Mouse (Mus musculus) intestine, embryonic 15.5 days (tissue): ENCODE results near the gene Dock8. TPM values are rescaled to one million over a fixed set of nuclear protein-coding genes. Genes with fewer than 3 reads are reported as not detected.

Source experiments
- ATAC-seq: fragments of 200-750 bp; cut with Nextera tagmentation; 2 replicates; pipeline ENCODE4 v1.8.0; 2017; ENCODE audit warnings: moderate TSS enrichment, moderate library complexity
- H3K27ac ChIP-seq: fragments of 300-500 bp; sonication (generic); 2 replicates; pipeline ENCODE4 v1.5.1; 2015; ENCODE audit warnings: mild to moderate bottlenecking, inconsistent platforms
- H3K27me3 ChIP-seq: fragments of 300-500 bp; sonication (generic); replicated peaks from 2 replicates; pipeline ENCODE4 v1.6.1; 2015; ENCODE audit warnings: inconsistent platforms
- H3K36me3 ChIP-seq: fragments of 300-500 bp; sonication (generic); 2 replicates; pipeline ENCODE4 v1.6.1; 2015; ENCODE audit warnings: inconsistent platforms
- H3K4me1 ChIP-seq: fragments of 300-500 bp; sonication (generic); replicated peaks from 2 replicates; pipeline ENCODE4 v1.6.1; 2015; ENCODE audit warnings: inconsistent platforms
- H3K4me2 ChIP-seq: fragments of 300-500 bp; sonication (generic); replicated peaks from 2 replicates; pipeline ENCODE4 v1.6.1; 2015; ENCODE audit warnings: mild to moderate bottlenecking, inconsistent platforms
- H3K4me3 ChIP-seq: fragments of 300-500 bp; sonication (generic); replicated peaks from 2 replicates; pipeline ENCODE4 v1.5.1; 2015; ENCODE audit warnings: inconsistent platforms
- H3K9ac ChIP-seq: fragments of 300-500 bp; sonication (generic); 2 replicates; pipeline ENCODE4 v1.6.1; 2015; ENCODE audit warnings: inconsistent platforms
- H3K9me3 ChIP-seq: fragments of 300-500 bp; sonication (generic); 2 replicates; pipeline ENCODE4 v1.6.1; 2016; ENCODE audit warnings: inconsistent platforms
- WGBS: fragments of 180-500 bp; shearing (Covaris S2); methylation state at CpG from one replicate; pipeline ENCODE4 v1.1.7; 2015; 5-methylcytosine and 5-hydroxymethylcytosine counted together
- polyA plus RNA-seq: library from polyadenylated mRNA; unstranded; fragments of >200 nt; fragmentation: Nextera tagmentation; extraction: Ambion mirVana; gene quantifications from 2 replicates; pipeline ENCODE4 v1.2.1, GENCODE M21; 2015

The Dock8 gene
- polyA plus RNA-seq, 1 experiment from 2014 or later, result 5.0 TPM

DNA sequence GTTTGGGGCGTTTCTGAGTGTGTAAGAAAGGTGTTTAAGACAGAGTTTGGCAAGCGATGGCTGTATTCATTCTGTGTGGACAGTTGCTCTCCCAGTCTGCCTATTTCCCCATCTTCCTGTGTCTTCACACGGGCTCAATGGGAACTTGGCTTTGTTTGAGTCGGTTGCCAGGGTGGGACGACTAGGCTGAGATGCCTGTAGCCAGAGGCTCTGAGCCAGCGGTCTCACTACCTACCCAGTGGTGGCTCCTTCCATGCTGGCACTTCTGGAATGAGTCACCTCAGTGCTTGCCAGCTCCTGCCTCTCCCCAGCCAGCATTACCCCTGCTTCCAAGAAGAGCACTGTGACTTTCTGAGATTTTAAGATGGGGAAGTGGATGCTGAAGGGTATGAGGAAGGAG, 75.4 kb downstream of the Dock8 start:
- Histone ChIP-seq H3K4me1 (no peaks in the 10 kb centered on the region), H3K4me3 (no peak overlapping the region), H3K27me3 (no peaks in the 10 kb centered on the region), H3K4me2 (no peak overlapping the region), H3K9ac (no peak overlapping the region), H3K9me3 (no peaks in the 10 kb centered on the region), H3K27ac (no peak overlapping the region), H3K36me3 (no peaks in the 10 kb centered on the region)
- 79% methylated on average over 6 of the region's 6 CpGs for WGBS
- ATAC-seq, result no peak

DNA sequence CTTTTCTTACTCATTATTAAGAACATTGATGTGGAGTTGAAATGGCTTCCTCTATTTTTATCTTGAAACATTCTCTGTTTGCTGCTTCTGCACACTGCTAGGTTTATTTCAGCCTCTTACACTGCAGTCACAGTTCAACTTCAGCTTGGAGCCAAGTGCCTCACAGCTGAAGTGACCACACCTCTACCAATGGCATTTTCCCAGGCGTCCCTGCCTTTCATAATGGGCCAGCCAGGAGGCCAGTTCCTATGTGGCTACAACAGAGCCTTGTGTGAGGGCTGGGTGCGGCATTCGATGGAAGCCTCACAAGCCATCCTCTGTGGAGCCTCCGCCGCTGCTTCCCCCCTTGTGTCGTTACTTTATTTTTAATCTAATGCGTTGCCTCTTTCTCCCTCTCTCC, 78.3 kb downstream of the Dock8 start:
- Histone ChIP-seq H3K9me3 (no peaks in the 10 kb centered on the region), H3K36me3 (no peaks in the 10 kb centered on the region), H3K4me3 (no peak overlapping the region), H3K4me2 (no peak overlapping the region), H3K9ac (no peak overlapping the region), H3K27me3 (no peaks in the 10 kb centered on the region), H3K4me1 (no peaks in the 10 kb centered on the region), H3K27ac (no peak overlapping the region)
- ATAC-seq, result no peak
- WGBS, result 70% methylated on average over 7 of the region's 7 CpGs

DNA sequence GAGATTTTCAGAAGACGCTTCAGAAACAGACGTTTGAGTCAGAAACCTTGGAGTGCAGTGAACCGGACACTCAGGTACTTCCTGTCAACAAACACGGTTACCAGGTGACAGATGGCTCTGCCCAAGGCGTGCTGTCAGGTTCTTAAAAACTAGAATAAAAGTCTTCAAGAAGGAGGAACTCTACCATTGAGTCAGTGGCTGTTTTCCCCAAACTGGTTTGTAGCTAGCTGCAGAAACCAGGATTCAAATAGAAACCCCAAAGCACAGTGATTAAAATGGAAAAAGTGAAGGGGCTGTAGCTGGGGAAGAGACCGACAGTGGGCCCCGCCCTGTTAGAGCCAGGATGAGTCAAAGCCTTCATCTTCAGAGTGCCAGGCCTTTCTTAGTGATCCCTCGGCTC, 78.8 kb downstream of the Dock8 start:
- ATAC-seq, result no peak
- Histone ChIP-seq H3K4me3 (no peak overlapping the region), H3K4me2 (no peak overlapping the region), H3K27me3 (no peaks in the 10 kb centered on the region), H3K27ac (no peak overlapping the region), H3K9ac (no peak overlapping the region), H3K36me3 (no peaks in the 10 kb centered on the region), H3K4me1 (no peaks in the 10 kb centered on the region), H3K9me3 (no peaks in the 10 kb centered on the region)
- 59% methylated on average over 8 of the region's 8 CpGs for WGBS

DNA sequence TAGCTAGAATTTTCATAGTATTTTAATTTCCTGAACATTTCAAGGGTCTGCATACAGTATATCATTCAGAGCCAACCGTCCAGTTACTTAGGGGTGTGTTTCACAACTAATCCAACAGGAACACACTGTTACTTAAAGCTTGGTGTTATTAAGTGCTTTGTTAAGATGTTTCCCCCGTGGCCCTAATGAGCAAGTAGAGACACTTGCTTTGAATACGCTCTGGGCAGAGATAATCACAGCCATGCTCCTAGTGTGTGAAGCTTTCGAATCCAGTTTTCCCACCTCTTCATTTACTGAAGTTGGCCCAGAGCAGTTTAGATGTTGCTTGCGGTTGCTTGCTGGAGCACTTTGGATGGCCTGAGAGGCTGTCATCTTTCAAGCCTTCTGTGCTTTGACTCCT, 80.8 kb downstream of the Dock8 start:
- no peak overlapping the region for H3K4me3 ChIP-seq
- H3K9me3 ChIP-seq, result no peaks in the 10 kb centered on the region
- no peak overlapping the region for H3K27ac ChIP-seq
- ATAC-seq, result no peak
- H3K27me3 ChIP-seq, result no peaks in the 10 kb centered on the region
- H3K9ac ChIP-seq, result no peak overlapping the region
- WGBS, result 82% methylated on average over 5 of the region's 5 CpGs
- H3K4me1 ChIP-seq, result no peaks in the 10 kb centered on the region
- no peak overlapping the region for H3K4me2 ChIP-seq
- no peaks in the 10 kb centered on the region for H3K36me3 ChIP-seq

DNA sequence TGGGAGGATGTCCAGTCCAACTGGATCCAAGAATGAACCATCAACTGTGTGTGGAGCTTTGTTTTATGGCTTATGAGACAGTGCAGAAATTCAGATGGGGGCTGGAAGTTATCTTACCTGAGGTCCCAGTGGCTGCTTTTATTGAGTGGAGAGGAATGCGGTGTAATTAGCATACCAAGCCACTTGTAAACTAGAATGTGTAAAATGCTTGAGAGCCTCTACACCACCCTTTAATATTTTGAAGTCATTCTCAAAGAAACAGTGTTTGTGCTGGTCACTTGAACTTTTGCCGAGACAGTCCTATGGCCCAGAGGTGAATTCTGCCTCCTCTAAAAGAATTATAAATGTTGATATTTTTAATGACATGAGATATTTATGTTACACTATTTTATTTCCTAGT, 83.5 kb downstream of the Dock8 start:
- H3K9ac ChIP-seq, result no peak overlapping the region
- H3K4me2 ChIP-seq, result no peak overlapping the region
- no peak overlapping the region for H3K27ac ChIP-seq
- H3K27me3 ChIP-seq, result no peaks in the 10 kb centered on the region
- 77% methylated on average over 2 of the region's 2 CpGs for WGBS
- no peak overlapping the region for H3K4me3 ChIP-seq
- no peaks in the 10 kb centered on the region for H3K4me1 ChIP-seq
- no peaks in the 10 kb centered on the region for H3K9me3 ChIP-seq
- H3K36me3 ChIP-seq, result no peaks in the 10 kb centered on the region
- no peak for ATAC-seq

DNA sequence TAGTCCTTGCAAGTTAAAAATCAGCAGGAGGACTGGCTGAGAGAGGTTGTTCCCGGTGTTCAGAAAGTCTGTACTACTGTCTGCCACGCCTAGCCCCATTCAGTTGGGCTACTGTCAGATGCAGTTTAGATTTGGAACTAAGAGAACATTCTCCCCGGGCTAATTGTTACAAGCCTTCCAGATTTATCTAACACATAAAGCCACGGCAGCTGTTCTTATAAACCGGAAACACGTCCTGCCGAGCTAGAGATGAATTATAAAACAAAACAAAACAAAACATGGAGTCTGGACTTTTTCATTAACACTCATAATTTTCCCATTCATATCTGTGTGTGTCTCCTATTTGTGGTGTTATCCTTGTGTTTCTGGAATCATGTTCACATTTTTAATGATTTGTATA, 87.8 kb downstream of the Dock8 start:
- Histone ChIP-seq H3K9me3 (no peaks in the 10 kb centered on the region), H3K27ac (no peak overlapping the region), H3K4me3 (no peak overlapping the region), H3K4me2 (no peak overlapping the region), H3K27me3 (no peaks in the 10 kb centered on the region), H3K4me1 (no peaks in the 10 kb centered on the region), H3K9ac (no peak overlapping the region), H3K36me3 (no peaks in the 10 kb centered on the region)
- no peak for ATAC-seq
- 39% methylated on average over 7 of the region's 7 CpGs for WGBS

DNA sequence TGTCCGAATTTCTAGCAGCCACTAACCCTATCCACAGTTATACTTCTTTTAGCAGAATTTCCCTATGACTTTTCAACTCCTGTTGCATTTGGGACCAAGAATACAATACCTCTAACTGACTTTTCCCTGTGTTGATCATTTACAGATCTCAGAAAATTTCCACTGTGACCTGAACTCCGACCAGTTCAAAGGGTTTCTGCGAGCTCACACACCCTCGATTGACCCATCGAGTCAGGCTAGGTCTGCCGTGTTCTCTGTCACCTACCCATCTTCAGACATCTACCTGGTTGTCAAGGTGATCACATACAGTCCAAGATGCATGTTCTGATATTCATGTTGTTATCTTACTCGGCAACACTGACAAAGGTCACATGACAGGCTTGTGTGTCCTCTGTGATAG, 90.4 kb downstream of the Dock8 start:
- 82% methylated on average over 7 of the region's 7 CpGs for WGBS
- Histone ChIP-seq H3K4me1 (no peaks in the 10 kb centered on the region), H3K4me2 (no peak overlapping the region), H3K9ac (no peak overlapping the region), H3K27ac (no peak overlapping the region), H3K9me3 (no peaks in the 10 kb centered on the region), H3K36me3 (no peaks in the 10 kb centered on the region), H3K4me3 (no peak overlapping the region), H3K27me3 (no peaks in the 10 kb centered on the region)
- no peak for ATAC-seq

DNA sequence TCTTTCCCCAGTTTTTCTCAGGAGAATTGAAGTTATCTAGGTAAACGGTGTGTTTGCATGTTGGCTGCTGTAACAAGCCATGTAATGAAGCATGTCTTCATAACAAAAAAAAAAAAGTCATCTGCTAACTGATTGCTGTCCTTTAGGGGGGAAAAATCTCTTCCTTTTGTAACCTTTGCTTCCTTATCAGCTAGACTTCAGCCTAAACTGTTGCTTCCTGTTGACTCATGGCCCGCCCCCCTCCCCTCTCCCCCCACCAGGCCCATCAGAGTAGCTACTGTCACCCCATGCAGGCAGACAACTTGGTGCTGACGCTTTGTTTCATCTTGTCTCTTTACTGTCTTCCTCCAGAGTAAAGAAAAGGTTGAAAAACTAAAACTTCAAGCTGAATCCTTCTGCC, 95.8 kb downstream of the Dock8 start:
- H3K27ac ChIP-seq, result no peak overlapping the region
- ATAC-seq, result no peak
- 41% methylated on average over 3 of the region's 3 CpGs for WGBS

DNA sequence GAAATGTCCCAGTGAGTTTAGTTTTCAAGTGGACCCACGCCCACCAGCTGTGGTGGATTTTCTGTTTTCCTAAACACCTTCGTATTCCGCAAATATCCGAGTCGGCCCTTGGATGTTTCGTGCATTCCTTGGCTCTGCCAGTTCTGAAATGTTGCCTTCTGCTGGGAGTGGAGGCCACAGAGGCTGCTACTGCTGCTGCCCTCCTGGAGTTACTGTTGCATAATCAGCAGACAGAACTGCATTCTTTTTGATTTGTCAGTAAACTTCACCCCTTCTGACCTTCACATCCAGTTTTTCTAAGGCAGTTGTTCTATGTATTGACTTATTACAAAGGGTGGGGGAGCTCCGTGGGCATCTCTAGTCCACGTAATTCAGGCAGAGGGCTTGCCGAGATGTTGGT, 97.0 kb downstream of the Dock8 start:
- no peak overlapping the region for H3K27ac ChIP-seq
- no peak for ATAC-seq
- 70% methylated on average over 9 of the region's 9 CpGs for WGBS

More for the DNA sequence above, 95.8 kb downstream of the Dock8 start:
- Histone ChIP-seq H3K9me3 (no peaks in the 10 kb centered on the region), H3K4me2 (no peak overlapping the region), H3K9ac (no peak overlapping the region), H3K4me1 (0 out of 2 replicates have a peak, but pooled peaks cover 2% of the 10 kb centered on the region), H3K27me3 (no peaks in the 10 kb centered on the region), H3K36me3 (no peaks in the 10 kb centered on the region), H3K4me3 (no peak overlapping the region)

DNA sequence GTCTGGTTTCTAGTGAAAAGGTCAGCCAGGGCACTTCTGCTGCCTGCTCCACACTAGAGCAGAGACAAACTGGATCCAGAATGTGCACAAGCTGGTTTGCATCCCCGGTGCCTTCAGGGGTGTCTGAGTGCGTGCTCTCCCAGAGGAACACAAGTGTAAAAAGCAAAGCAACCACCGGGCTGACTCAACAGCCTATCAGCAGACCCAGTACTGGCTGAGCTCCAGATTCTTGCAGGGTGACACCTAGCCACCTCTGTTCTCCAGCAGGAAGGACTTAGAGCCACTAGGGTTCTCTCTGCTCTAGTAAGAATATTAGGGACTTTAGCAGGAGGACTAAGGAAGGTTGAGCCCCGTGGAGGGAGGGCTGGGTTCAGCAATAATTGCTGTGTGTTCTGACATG, 97.7 kb downstream of the Dock8 start:
- H3K27ac ChIP-seq, result no peak overlapping the region
- WGBS, result 47% methylated on average over 4 of the region's 4 CpGs

More for the DNA sequence above, 97.0 kb downstream of the Dock8 start:
- Histone ChIP-seq H3K27me3 (no peaks in the 10 kb centered on the region), H3K9me3 (no peaks in the 10 kb centered on the region), H3K4me2 (no peak overlapping the region), H3K36me3 (no peaks in the 10 kb centered on the region), H3K9ac (no peak overlapping the region), H3K4me1 (0 out of 2 replicates have a peak, but pooled peaks cover 2% of the 10 kb centered on the region), H3K4me3 (no peak overlapping the region)

DNA sequence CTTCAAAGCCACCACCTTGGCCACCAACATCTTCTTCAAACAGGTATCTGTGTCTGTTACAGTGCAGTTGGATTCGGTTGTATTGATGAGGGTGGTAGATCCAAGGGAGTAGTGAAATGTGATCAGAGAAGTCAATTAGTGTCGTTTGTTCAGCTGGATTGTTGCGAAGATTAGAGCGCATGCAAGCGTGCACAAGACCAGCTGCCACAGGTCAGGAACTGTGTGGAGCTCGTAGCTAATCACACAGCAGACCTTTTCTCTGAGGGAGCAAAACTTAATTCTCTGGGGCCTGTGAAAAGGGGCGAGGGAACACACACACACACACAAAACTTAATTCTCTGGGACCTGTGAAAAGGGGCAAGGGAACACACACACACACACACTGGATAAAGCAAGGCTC, 98.2 kb downstream of the Dock8 start:
- Histone ChIP-seq H3K4me2 (no peak overlapping the region), H3K27me3 (no peaks in the 10 kb centered on the region), H3K36me3 (no peaks in the 10 kb centered on the region), H3K4me3 (no peak overlapping the region), H3K4me1 (0 out of 2 replicates have a peak, but pooled peaks cover 2% of the 10 kb centered on the region), H3K9ac (no peak overlapping the region), H3K27ac (no peak overlapping the region), H3K9me3 (no peaks in the 10 kb centered on the region)
- ATAC-seq, result peak; percentile 59
- WGBS, result 53% methylated on average over 7 of the region's 7 CpGs

More for the DNA sequence above, 97.7 kb downstream of the Dock8 start:
- no peaks in the 10 kb centered on the region for H3K9me3 ChIP-seq
- peak; percentile 79 for ATAC-seq
- no peaks in the 10 kb centered on the region for H3K36me3 ChIP-seq
- H3K4me1 ChIP-seq, result 0 out of 2 replicates have a peak, but pooled peaks cover 2% of the 10 kb centered on the region
- H3K4me2 ChIP-seq, result no peak overlapping the region
- no peaks in the 10 kb centered on the region for H3K27me3 ChIP-seq
- no peak overlapping the region for H3K4me3 ChIP-seq
- no peak overlapping the region for H3K9ac ChIP-seq

DNA sequence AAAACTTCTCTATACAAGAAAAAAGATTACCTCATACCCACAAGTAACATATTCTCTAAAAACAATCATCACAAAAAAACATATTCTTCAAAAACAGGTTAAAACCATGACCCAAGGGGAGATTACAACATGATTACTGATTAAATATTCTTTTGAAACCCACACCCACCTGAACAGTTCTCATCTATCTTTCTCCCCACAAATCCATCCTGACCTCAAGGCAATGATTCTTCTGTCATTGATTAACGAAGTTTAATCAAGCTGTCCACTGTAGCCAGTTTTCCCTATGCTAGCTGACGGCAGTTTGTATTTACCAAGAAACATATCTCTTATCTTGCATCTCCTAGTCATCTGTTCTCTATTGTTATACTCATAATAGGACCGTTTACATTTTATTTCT, 98.6 kb downstream of the Dock8 start:
- ATAC-seq, result no peak
- Histone ChIP-seq H3K4me1 (0 out of 2 replicates have a peak, but pooled peaks cover 2% of the 10 kb centered on the region), H3K9me3 (no peaks in the 10 kb centered on the region), H3K36me3 (no peaks in the 10 kb centered on the region), H3K4me2 (no peak overlapping the region), H3K4me3 (no peak overlapping the region), H3K27me3 (no peaks in the 10 kb centered on the region), H3K9ac (no peak overlapping the region), H3K27ac (no peak overlapping the region)
- 61% methylated on average over 3 of the region's 3 CpGs for WGBS

DNA sequence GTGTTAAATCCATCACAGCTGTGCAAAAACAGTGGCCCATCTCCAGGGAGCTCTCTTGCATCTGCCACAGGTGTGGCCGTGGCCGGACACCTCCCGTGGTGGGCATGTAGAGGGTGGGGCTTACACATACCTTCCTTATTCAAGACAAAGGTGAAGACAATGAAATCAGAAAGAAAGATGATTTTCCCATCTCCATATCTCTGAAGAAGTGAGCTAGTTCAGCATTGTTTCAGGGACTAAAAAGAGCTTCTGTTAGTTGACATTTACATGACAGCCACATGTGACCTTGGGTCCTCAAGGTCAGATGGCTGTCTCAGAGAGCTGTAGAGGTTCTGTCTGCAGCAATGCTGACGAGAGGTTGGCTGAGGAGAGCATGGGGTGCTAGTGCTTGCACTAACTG, 99.6 kb downstream of the Dock8 start:
- no peak overlapping the region for H3K9ac ChIP-seq
- no peak overlapping the region for H3K4me2 ChIP-seq
- H3K36me3 ChIP-seq, result no peaks in the 10 kb centered on the region
- H3K27me3 ChIP-seq, result no peaks in the 10 kb centered on the region
- no peak for ATAC-seq
- H3K4me1 ChIP-seq, result 0 out of 2 replicates have a peak, but pooled peaks cover 2% of the 10 kb centered on the region
- 88% methylated on average over 4 of the region's 4 CpGs for WGBS
- H3K9me3 ChIP-seq, result no peaks in the 10 kb centered on the region
- no peak overlapping the region for H3K4me3 ChIP-seq
- no peak overlapping the region for H3K27ac ChIP-seq
